Mouse (Mus musculus): Measurements from ENCODE around the gene Nap1l1.
"Not testable (repeated sequence)": the region's sequence is repeated elsewhere in the genome, so short reads cannot be mapped to it uniquely, and the experiment has no call there.

Gene Nap1l1

GRCm38 (mm10) chr10:111472686-111473510 is at the start of gene Nap1l1:
TSS of gene Nap1l1 (plus strand) at chr10:111473223.
- peak; percentile 98 for DNase-seq (ENCODE audit: low spot score)

GRCm38 (mm10) chr10:111426491-111426890 is 46.5 kb upstream of the Nap1l1 start:
- DNase-seq (ENCODE audit: low spot score) = no peak

DNA sequence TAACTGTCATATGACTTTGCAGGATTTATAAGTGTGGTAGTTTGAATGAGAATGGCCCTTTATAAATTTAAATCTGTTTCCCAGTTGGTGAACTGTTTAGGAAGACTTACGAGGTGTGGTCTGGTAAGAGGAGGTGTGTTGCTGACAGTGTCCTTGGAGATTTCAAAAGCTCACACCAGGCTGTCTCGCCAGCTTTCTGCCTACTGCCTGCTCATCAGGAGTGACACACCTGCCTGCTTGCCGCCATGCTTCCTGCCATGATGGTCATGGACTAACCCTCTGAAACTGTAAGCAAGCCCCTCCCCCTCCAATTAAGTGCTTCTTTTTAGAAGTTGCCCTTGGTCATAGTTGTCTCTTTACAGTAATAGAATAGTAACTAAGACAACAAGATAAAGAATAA is 39.5 kb upstream of the Nap1l1 start:
- no peak for DNase-seq (ENCODE audit: low spot score)

GRCm38 (mm10) chr10:111441034-111441440 is 32.0 kb upstream of the Nap1l1 start:
- DNase-seq (ENCODE audit: low spot score) = no peak

DNA sequence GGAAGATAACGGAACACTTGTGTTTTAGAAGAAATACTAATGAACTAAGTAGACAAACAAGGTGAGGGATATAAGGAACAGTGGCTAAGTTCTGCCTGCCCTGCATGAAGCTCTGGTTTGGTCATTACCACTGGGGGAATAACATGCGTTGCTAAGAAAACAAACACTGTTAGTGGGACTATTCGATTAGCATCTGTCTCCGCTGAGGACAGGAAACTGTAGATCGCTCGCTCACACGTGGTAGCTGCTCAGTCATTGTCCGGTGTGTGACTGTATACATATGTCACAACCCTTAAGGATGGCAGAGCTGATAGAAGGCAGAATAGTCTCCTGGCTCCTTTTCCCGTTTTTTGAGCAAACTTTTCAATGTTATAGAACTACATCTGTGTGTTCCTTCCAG is 28.8 kb upstream of the Nap1l1 start:
- no peak for DNase-seq (ENCODE audit: low spot score)

GRCm38 (mm10) chr10:111445939-111446671 is 26.9 kb upstream of the Nap1l1 start:
- DNase-seq (ENCODE audit: low spot score) = no peak

DNA sequence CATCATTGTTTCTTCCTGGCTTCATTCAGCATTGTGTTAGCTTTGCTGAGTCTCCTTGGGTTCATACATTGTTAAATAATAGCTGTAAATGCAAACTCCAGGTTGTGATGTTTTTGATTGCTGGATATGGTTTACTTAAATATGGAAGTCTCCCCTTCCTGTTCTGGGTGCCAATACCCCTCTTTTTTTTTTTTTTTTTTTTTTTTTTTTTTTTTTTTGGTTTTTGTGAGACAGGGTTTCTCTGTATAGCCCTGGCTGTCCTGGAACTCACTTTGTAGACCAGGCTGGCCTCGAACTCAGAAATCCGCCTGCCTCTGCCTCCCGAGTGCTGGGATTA is 26.4 kb upstream of the Nap1l1 start:
- DNase-seq (ENCODE audit: low spot score) = not testable (repeated sequence)

- DNase-seq (ENCODE audit: low spot score) = not testable (repeated sequence)
These were observed 23.4 kb upstream of the Nap1l1 start for GRCm38 (mm10) chr10:111449662-111450061.

GRCm38 (mm10) chr10:111451683-111452322 is 21.2 kb upstream of the Nap1l1 start:
- no peak for DNase-seq (ENCODE audit: low spot score)

GRCm38 (mm10) chr10:111452426-111452825 is 20.6 kb upstream of the Nap1l1 start:
- DNase-seq (ENCODE audit: low spot score) = no peak

- DNase-seq (ENCODE audit: low spot score) = no peak
These were observed 18.2 kb upstream of the Nap1l1 start for GRCm38 (mm10) chr10:111454698-111455308.

DNA sequence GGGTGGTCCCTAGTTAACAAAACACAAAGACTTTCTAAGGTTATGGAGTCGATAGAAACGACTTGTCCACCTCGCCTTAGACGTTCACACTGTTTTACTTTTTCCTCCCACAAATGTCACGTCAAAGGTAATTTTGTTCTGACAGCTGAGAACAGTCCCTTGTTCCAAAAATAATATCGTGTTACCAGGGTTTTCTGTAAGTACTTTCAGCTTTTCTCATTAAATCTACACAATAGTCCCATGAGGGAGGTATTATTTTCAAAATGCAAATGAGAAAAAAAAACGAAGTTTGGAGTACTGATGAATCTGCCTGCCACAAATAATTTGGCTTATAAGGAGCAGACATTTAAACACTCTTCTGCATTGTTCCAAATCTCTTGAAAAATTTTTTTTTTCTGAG is 14.9 kb upstream of the Nap1l1 start:
- no peak for DNase-seq (ENCODE audit: low spot score)

DNA sequence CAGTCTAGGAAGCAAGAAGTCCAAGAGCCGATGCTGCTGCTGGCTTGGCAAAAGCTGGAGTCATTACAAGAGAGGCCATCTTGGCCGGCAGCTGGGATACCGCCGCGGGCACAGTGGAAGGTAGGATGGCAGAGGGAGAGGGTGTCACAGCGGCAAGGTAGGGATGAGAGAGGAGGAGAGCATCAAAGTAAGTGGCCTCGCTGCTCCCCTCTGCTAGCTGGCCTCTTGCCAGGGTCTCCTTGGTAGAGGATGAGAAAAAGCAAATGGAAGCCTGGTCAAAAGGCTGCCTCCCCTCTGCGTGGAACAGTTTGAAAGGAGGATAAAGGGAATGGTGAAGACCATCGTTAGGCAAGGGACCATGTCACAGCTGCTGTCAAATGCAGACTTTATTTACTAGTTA is 14.0 kb upstream of the Nap1l1 start:
- DNase-seq (ENCODE audit: low spot score) = no peak

DNA sequence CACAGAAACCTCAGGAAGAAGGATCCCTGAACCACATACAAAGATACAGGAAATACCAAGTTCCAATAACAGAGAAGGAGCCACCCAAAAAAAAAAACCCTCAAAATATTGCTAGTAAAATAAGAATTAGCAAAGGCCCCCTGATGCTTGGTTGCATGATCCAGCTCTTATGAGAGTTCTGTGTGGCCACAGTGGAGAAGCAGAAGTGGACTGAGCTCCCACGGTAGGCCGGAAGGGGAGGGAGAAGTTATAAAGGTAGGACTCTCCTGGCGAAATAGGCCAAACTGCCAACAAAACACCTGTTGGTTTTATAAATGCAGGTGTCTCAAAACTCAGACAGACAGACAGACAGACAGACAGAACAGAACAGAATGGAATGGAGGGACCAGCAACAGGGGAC is 13.1 kb upstream of the Nap1l1 start:
- DNase-seq (ENCODE audit: low spot score) = no peak

DNA sequence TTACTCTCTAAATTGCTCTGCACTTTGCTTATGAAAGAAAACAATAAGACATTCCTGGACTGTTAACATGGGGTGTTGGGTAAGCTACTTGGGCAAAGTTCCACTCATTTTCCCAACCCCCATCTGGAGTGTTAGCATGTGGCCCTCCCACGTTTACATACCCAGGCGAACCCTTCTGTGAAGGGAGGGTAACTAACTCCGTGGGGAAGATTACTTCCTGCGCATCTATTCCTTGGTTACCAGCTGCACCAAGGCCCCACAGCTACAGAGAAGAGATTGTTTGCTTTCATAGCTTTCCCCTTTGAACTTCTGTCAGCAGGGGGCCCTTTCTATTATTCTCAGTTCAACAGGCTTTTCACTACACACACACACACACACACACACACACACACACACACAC is 12.6 kb upstream of the Nap1l1 start:
- peak; percentile 70 for DNase-seq (ENCODE audit: low spot score)

DNA sequence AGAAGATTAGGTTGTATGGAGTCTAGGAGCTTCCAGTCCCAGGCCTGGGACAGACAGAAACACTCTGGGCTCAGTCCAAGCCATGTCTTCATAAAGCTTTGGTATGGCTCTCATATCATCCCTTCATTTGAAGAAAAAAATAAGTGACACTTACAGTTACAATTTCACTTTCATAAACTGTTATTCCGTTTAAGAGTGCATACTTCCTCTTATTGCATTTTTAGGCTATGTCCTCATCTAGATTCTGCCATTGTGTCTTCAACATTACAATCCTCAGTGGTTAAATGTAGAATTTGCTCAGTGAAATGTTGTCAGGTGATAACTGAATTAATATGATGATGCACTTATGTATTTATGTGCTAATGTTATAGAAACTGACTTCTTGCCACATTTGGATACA is 8.2 kb upstream of the Nap1l1 start:
- no peak for DNase-seq (ENCODE audit: low spot score)

DNA sequence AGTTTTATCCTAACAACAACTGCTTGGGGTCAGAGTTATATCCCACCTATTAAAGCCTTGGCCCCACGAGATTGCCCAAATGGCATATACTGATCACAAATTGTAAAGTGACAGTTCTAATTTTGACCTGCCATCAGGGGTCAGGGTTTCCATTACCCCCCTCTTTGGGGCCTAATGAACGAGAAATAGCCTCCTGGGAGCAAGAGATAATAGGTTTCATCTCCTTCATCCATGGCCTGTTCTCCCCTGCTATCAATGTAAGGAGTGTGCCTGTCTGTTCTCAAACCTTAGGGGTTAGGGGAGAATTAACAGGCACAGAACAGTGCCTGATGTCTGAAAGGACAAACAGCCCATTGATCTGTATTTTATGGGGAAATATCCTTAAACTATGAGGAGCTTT is 7.6 kb upstream of the Nap1l1 start:
- no peak for DNase-seq (ENCODE audit: low spot score)

DNA sequence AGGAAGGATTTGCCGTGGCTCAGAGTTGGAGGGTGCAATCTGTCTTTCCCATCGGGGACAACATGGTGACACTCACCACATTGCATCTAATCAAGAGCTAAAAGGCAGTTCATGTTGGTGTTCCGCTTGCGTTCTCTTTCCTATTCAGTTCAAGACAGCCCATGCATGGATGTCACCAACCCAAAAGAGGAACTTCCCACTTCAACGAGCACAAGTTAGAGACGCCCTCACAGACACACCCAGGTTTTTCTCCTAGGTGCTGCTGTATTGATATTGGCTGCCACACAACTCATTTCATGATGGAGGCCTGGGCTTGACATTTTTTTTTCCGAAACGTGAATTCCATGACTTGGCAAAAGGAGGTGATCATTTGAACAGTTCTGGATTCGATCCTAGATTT is 1.9 kb upstream of the Nap1l1 start:
- no peak for DNase-seq (ENCODE audit: low spot score)

DNA sequence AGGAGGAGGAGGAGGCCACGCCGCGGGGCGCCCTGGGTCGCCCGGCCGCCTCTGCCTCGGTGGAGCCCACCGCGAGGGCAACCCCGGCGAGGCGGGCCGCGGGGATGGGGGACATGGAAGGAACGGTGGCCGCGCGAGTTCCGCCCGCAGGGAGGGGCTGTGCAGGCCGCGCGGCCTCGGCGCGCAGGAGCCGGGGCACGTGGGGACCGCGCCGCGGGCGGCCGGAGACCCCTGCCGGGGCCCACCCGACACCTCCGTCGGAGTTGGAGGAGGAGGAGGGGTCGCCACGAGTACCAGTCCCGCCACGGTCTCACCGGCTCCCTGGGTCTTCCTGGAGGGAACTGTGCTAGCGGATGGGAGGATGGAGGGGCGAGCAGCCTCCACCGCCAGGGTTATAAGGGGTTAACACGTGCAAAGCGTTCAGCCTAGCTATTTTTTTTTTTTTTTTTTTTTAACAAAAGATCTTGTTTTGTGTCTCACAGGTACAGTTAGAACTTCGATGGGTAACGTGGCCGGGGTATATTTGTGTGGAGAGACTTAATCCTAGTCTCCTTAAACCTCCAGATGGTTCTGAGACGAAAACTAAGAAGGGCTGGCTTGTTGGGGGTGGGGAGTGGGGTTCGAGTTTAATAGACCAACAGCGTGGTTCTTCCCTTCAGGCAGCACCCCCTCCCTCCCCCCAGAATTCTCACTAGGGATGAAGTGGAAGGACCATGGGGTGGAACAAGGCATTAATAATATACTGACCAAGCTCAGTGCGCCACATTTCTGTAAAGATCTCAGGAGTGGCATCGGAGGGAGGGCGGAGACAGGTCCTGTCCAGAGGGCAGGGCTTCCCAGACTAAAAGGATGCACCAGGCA is 718 bp downstream of the Nap1l1 start:
- DNase-seq (ENCODE audit: low spot score) = peak; percentile 67

GRCm38 (mm10) chr10:111476301-111476700 is 3.3 kb downstream of the Nap1l1 start:
- DNase-seq (ENCODE audit: low spot score) = no peak

DNA sequence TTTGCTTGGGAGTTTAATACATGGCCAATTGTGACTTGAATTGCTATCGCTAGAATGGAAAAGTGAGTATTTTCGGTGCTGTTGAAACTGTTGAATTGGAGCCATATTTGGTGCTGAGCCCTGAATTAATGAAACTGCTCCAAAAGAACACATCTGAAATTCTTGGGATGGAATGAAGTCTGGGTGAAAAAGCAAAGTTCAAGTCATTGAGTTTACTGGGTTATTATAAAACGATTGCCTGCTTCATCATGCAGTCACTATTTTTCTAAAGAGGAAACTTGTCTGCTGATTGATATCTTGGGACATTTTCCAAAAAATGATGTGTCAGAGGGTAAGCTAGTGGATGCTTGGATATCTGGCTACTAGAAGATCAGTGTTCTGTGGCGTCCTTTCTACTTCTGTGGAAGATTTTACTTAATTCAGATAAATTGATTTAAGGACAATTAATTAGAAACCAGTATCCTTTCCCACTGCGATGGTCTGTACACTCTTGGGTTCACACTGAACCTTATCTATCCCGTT is 4.0 kb downstream of the Nap1l1 start:
- DNase-seq (ENCODE audit: low spot score) = no peak
